Mouse (Mus musculus) CH12.LX (cell line): Measurements from ENCODE around the gene Kalrn.

ENCODE experiments used
- BHLHE40 ChIP-seq: IDR thresholded peaks from 2 replicates; pipeline ENCODE4 v1.6.1; 2011; ENCODE audit warnings: mild to moderate bottlenecking, low read depth, low read length, improper control_type of control experiment
- CHD2 ChIP-seq: IDR thresholded peaks from 2 replicates; pipeline ENCODE4 v1.6.1; 2011; ENCODE audit warnings: low read length, improper control_type of control experiment
- CTCF ChIP-seq, 2 experiments: IDR thresholded peaks in 1 of 2; conservative IDR thresholded peaks in 1 of 2; 2 replicates each; pipeline ENCODE4 v1.5.1; 2011 to 2012; ENCODE audit warnings: low read depth in 2 of 2, low read length in 2 of 2, improper control_type of control experiment in 1 of 2, inconsistent platforms in 1 of 2, mild to moderate bottlenecking in 1 of 2, moderate library complexity in 1 of 2
- EP300 ChIP-seq: IDR thresholded peaks from 2 replicates; pipeline ENCODE4 v1.6.1; 2011; ENCODE audit warnings: low read length, improper control_type of control experiment
- MAFK ChIP-seq: IDR thresholded peaks from 2 replicates; pipeline ENCODE4 v1.6.1; 2011; ENCODE audit warnings: low read length, improper control_type of control experiment; ENCODE audit not compliant: insufficient replicate concordance
- MAZ ChIP-seq: IDR thresholded peaks from 2 replicates; pipeline ENCODE4 v1.6.1; 2012; ENCODE audit warnings: low read depth, mild to moderate bottlenecking, inconsistent platforms, low read length, improper control_type of control experiment, moderate library complexity
- MXI1 ChIP-seq: IDR thresholded peaks from 2 replicates; pipeline ENCODE4 v1.6.1; 2011; ENCODE audit warnings: mild to moderate bottlenecking, low read depth, low read length, improper control_type of control experiment
- POLR2A ChIP-seq: IDR thresholded peaks from 2 replicates; pipeline ENCODE4 v1.6.1; 2011; ENCODE audit warnings: low read depth, mild to moderate bottlenecking, improper control_type of control experiment, low read length
- TCF12 ChIP-seq: IDR thresholded peaks from 2 replicates; pipeline ENCODE4 v1.6.1; 2014; ENCODE audit warnings: low read depth, mild to moderate bottlenecking, inconsistent platforms, low read length, improper control_type of control experiment
- USF1 ChIP-seq: IDR thresholded peaks from 2 replicates; pipeline ENCODE4 v1.6.1; 2014; ENCODE audit warnings: low read depth, mild to moderate bottlenecking, inconsistent platforms, low read length, improper control_type of control experiment

DNA sequence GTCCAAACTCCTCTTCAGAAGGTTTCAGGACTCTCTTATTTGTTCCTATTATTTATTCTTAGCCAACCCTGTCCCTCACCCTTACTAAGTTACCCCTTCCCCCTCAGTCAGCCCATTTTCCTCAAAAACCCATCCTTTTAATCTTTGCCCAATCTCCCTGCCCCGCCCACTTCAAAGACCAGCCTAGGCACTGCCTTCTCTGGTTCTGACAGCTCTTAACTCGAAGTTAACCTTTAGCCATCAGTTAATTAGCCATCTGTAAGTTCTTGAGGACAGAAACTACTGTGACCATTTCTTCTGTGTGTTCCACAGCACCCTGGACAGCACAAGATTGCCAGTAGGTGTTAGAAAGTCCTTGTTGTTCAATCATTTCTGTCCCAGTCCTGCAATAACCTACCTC is 3.4 kb downstream of the Kalrn start:
- TF ChIP-seq CTCF (conservative IDR thresholded peaks at IDR 0.05 in 1 of 2, IDR thresholded peaks at IDR 0.05 in 1 of 2; ENCODE audit: low read depth in 2 of 2, low read length in 2 of 2) (no peak), POLR2A (no peak), CHD2 (no peak), MAZ (no peak), TCF12 (no peak), BHLHE40 (no peak), MXI1 (no peak), MAFK (no peak), EP300 (no peak), USF1 (no peak)
